Mouse (Mus musculus) cerebellum, adult 18-20 months (tissue): ENCODE data around the gene Olfr360.
"Not testable (repeated sequence)": the region's sequence is repeated elsewhere in the genome, so short reads cannot be mapped to it uniquely, and the experiment has no call there.

Source experiments
- DNase-seq, 2 experiments: peaks; one replicate each; pipeline ENCODE4 v3.0.0; 2021

Olfr360 gene

DNA sequence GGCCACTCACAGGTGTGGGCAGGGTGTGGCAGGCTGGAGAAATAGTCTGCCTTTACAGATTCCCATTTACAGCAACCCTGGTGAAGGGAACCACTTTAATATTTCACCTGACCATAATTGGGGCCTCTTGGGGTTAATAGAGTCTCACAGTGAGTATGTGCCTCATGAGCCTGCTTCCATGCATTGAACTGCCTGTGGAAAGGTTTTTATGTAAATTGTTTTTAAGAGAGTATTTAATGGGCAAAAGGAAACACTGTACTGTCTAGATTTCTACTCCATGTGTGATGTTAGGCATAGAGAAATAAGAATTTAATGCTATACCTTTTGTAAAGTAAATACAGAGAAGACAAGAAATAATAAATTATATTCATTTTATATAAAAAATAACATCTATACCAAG is at the start of gene Olfr360:
Olfr360 (plus strand) TSS at position 301 of the 400 bp plus-strand sequence.
- no peak for DNase-seq

DNA sequence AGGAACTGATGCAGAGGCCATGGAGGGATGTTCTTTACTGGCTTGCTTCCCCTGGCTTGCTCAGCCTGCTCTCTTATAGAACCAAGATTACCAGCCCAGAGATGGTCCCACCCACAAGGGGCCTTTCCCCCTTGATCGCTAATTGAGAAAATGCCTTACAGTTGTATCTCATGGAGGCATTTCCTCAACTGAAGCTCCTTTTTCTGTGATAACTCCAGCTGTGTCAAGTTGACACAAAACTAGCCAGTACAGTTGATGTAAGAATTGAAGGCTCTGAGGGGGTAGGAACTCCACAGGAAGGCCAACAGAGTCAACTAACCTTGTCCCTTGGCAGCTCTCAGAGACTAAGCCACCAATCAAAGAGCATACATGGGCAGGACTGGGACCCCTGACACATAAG is 23.6 kb downstream of the Olfr360 start, which contains the start of gene Olfr361:
Olfr361 (minus strand) TSS at position 101 of the 400 bp plus-strand sequence.
- not testable (repeated sequence) for DNase-seq

DNA sequence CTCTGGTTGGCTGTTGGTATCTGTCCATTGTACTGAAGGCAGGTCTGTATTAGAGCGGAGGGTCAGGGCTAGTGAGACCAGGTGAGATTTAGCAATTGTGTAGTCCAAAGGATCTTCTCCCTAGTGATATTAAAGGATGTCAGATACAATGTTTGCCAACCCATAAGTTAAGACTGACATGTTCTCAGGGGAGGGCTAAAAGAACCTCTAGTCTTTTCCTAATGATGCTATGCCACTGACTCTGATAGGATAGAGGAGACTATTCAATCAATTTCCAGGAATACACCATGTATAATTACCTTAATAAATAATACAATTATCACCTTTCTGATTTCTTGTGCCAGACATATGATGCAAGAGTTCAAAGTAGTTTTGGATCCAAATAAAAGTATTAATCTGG is 52.3 kb downstream of the Olfr360 start, which contains the start of gene Olfr362:
Olfr362 (minus strand) TSS at position 101 of the 400 bp plus-strand sequence.
- no peak for DNase-seq
